In the genomic region with DNA sequence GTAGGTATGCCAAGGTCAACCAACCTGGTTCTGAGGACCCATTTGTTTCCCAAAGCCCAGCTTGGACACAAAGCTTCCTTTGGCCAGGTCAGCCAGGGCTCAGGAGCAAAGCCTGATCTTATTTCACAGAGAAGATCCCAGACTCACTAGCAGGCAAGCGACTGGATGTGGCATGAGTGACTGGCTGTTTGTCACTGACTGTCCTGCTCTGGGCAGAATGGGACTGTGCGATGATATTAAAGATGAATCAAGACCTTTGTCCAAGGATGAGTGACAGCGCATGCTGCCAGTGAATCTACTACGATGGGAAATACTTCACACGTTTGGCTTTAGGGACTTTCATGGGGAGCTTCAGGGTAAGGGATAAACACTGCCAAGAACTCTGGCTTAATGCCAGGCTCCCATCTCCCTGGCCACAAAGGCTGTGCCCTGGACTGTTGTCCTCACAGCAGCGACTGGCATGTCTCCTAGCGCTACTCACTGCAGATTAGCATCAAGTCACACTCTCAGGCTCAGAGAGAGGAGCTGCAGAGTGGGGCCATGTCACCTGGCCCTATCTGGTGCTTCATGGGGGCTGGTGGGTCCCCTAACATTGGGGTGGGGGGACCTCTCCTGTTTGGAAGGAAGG, we compare ENCODE assay signal across 11 mouse cellular contexts.
A peak's percentile ranks its signal among the peaks of the same experiment; 100 is the strongest.
DNase-seq lines count a peak whose midpoint lies in the region; ATAC-seq and TF ChIP-seq lines count a peak whose summit lies in the region.
"Had no signal": no experiment of that assay in that cellular context is flagged by ENCODE, and none has a peak within 500 bp of the region (broad histone marks: within the 10 kb centered on the region; RNA-seq: fewer than 3 reads in every experiment).

No protein-coding gene starts in this region.

- H3K36me3 ChIP-seq in lung, postnatal 0 days (ENCODE audit: insufficient read depth, low read length): peaks cover 27% of the 10 kb centered on the region; the same call in 1 of the 2 replicates
- H3K36me3 ChIP-seq in midbrain, embryonic 13.5 days: no peaks in the 10 kb centered on the region
- H3K36me3 ChIP-seq: embryonic facial prominence, embryonic 12.5 days had no signal

- no peaks in the 10 kb centered on the region for H3K4me1 ChIP-seq in lung, postnatal 0 days (ENCODE audit: insufficient read depth, low read depth, low read length)
- peaks cover 8% of the 10 kb centered on the region for H3K4me1 ChIP-seq in midbrain, embryonic 13.5 days (replicated peaks)

- intact Hi-C loops in gastrocnemius, postnatal 14 days (cut with DNase I; ENCODE audit: low total_unique reads): no loop called here

- H3K4me2 ChIP-seq in lung, postnatal 0 days (replicated peaks; ENCODE audit: low read depth, low read length): no peak overlapping the region
- no peak overlapping the region for H3K4me2 ChIP-seq in midbrain, embryonic 13.5 days (replicated peaks)
- H3K4me2 ChIP-seq: embryonic facial prominence, embryonic 12.5 days; liver, embryonic 15.5 days had no signal

- no peak for ATAC-seq in lung, postnatal 0 days
- ATAC-seq in midbrain, embryonic 13.5 days: peak; percentile 57; the same call in 1 of the 2 replicates
- ATAC-seq: intestine, postnatal 0 days had no signal

- H3K4me3 ChIP-seq in lung, postnatal 0 days (ENCODE audit: low read depth, low read length): no peak overlapping the region
- no peak overlapping the region for H3K4me3 ChIP-seq in midbrain, embryonic 13.5 days (replicated peaks)
- H3K4me3 ChIP-seq: embryonic facial prominence, embryonic 12.5 days; liver, embryonic 15.5 days had no signal

- no peak overlapping the region for H3K9ac ChIP-seq in lung, postnatal 0 days (replicated peaks; ENCODE audit: low read depth)
- no peak overlapping the region for H3K9ac ChIP-seq in midbrain, embryonic 13.5 days (replicated peaks)
- H3K9ac ChIP-seq: embryonic facial prominence, embryonic 12.5 days; liver, embryonic 15.5 days had no signal

- no peak overlapping the region for H3K27ac ChIP-seq in lung, postnatal 0 days (ENCODE audit: low read length)
- no peak overlapping the region for H3K27ac ChIP-seq in midbrain, embryonic 13.5 days
- H3K27ac ChIP-seq: embryonic facial prominence, embryonic 12.5 days; liver, embryonic 15.5 days had no signal

- no peaks in the 10 kb centered on the region for H3K9me3 ChIP-seq in lung, postnatal 0 days (ENCODE audit: low read length)
- H3K9me3 ChIP-seq in midbrain, embryonic 13.5 days: no peaks in the 10 kb centered on the region
- H3K9me3 ChIP-seq: embryonic facial prominence, embryonic 12.5 days; liver, embryonic 15.5 days had no signal

- no peaks in the 10 kb centered on the region for H3K27me3 ChIP-seq in lung, postnatal 0 days (replicated peaks; ENCODE audit: insufficient read depth, low read length)
- no peaks in the 10 kb centered on the region for H3K27me3 ChIP-seq in midbrain, embryonic 13.5 days
- H3K27me3 ChIP-seq: embryonic facial prominence, embryonic 12.5 days; liver, embryonic 15.5 days had no signal

- WGBS in lung, postnatal 0 days: 47% methylated on average over 7 of the region's 7 CpGs
- 66% methylated on average over 7 of the region's 7 CpGs for WGBS in midbrain, embryonic 13.5 days

- TF ChIP-seq EP300 in lung, postnatal 0 days (IDR thresholded peaks at IDR 0.05): no peak

- peak; percentile 40 for DNase-seq in gastrocnemius, postnatal 14 days
- DNase-seq in gastrocnemius, postnatal 10 days: no peak
- peak; percentile 36 for DNase-seq in lung, postnatal 0 days (ENCODE audit: low spot score)
- no peak for DNase-seq in lung, postnatal 14 days
- peak; percentile 77 for DNase-seq in cerebellum, adult 9-10 months
- DNase-seq in yolk sac, embryonic 10.5 days (ENCODE audit: low spot score): no peak
- DNase-seq in thymus, postnatal 4 days: no peak

- TF ChIP-seq CTCF in lung, postnatal 0 days (IDR thresholded peaks at IDR 0.05): no peak

Comparison
In these comparisons a context has a peak if more than half of its experiments do, and no peak if none do; other contexts are left out.
1. DNase-seq: peak in gastrocnemius, postnatal 14 days (single experiment), lung, postnatal 0 days (single experiment) and cerebellum, adult 9-10 months (single experiment); none in gastrocnemius, postnatal 10 days (single experiment), lung, postnatal 14 days (single experiment), yolk sac, embryonic 10.5 days (single experiment) and thymus, postnatal 4 days (single experiment).